Mouse (Mus musculus) neural tube, embryonic 11.5 days (tissue): ENCODE measurements at regions not wholly inside any gene's neighbourhood (a gene's known extent, or its start where the extent isn't known, plus 50 kb on each side); places are given as distances from the start of the nearest gene placed in this dataset.
"Not testable (repeated sequence)": the region's sequence is repeated elsewhere in the genome, so short reads cannot be mapped to it uniquely, and the experiment has no call there.

Experiments used
- ATAC-seq: fragments of 200-750 bp; cut with Nextera tagmentation; 2 replicates; pipeline ENCODE4 v1.8.0; 2017; ENCODE audit warnings: moderate number of reproducible peaks, mild to moderate bottlenecking, moderate TSS enrichment, moderate library complexity; ENCODE audit not compliant: insufficient read depth, low FRiP score, low TSS enrichment
- DNase-seq: peaks from one replicate; pipeline ENCODE4 v3.0.0-alpha.2; 2015; ENCODE audit warnings: low spot score
- H3K27ac ChIP-seq: fragments of 300-500 bp; sonication (generic); 2 replicates; pipeline ENCODE4 v1.5.1; 2014; ENCODE audit warnings: low read depth, mild to moderate bottlenecking, low read length
- H3K27me3 ChIP-seq: fragments of 300-500 bp; sonication (generic); 2 replicates; pipeline ENCODE4 v1.6.1; 2014; ENCODE audit warnings: mild to moderate bottlenecking, low read length, mixed read lengths; ENCODE audit not compliant: control insufficient read depth, insufficient read depth
- H3K36me3 ChIP-seq: fragments of 300-500 bp; sonication (generic); 2 replicates; pipeline ENCODE4 v1.6.1; 2014; ENCODE audit warnings: mild to moderate bottlenecking, low read length, moderate library complexity, mixed read lengths; ENCODE audit not compliant: control insufficient read depth, insufficient read depth
- H3K4me1 ChIP-seq: fragments of 300-500 bp; sonication (generic); 2 replicates; pipeline ENCODE4 v1.6.1; 2014; ENCODE audit warnings: low read length, mixed read lengths; ENCODE audit not compliant: control insufficient read depth, insufficient read depth
- H3K4me2 ChIP-seq: fragments of 300-500 bp; sonication (generic); 2 replicates; pipeline ENCODE4 v1.6.1; 2014; ENCODE audit warnings: low read depth, mild to moderate bottlenecking, moderate library complexity
- H3K4me3 ChIP-seq: fragments of 300-500 bp; sonication (generic); 2 replicates; pipeline ENCODE4 v1.5.1; 2014; ENCODE audit warnings: low read depth, low read length
- H3K9ac ChIP-seq: fragments of 300-500 bp; sonication (generic); 2 replicates; pipeline ENCODE4 v1.6.1; 2014; ENCODE audit warnings: mild to moderate bottlenecking, low read length
- H3K9me3 ChIP-seq: fragments of 300-500 bp; sonication (generic); 2 replicates; pipeline ENCODE4 v1.6.1; 2016; ENCODE audit warnings: low read length; ENCODE audit not compliant: control insufficient read depth
- WGBS: fragments of 180-500 bp; shearing (Covaris S2); extraction: QIAGEN DNeasy Blood & Tissue Kit; methylation state at CpG from one replicate; pipeline ENCODE4 v1.1.7; 2014; 5-methylcytosine and 5-hydroxymethylcytosine counted together

- WGBS = 95% methylated on average over 2 of the region's 2 CpGs
- H3K27me3 ChIP-seq, H3K4me1 ChIP-seq, H3K27ac ChIP-seq, ATAC-seq, H3K4me2 ChIP-seq, H3K36me3 ChIP-seq, H3K4me3 ChIP-seq, H3K9ac ChIP-seq, H3K9me3 ChIP-seq, DNase-seq: not testable (repeated sequence)
These were observed 85.3 kb upstream of the Zfp637 start for GRCm38 (mm10) chr6:117755682-117756081.

- Histone ChIP-seq H3K4me2 (no peak overlapping the region), H3K36me3 (no peaks in the 10 kb centered on the region), H3K9me3 (no peaks in the 10 kb centered on the region), H3K9ac (no peak overlapping the region), H3K27me3 (no peaks in the 10 kb centered on the region), H3K27ac (no peak overlapping the region), H3K4me1 (no peaks in the 10 kb centered on the region), H3K4me3 (no peak overlapping the region)
- DNase-seq (no peak), ATAC-seq (no peak)
- 72% methylated on average over 9 of the region's 9 CpGs for WGBS
These were observed 84.8 kb upstream of the Zfp637 start for GRCm38 (mm10) chr6:117756176-117756575.

- peak; percentile 50 for DNase-seq
- H3K4me1 ChIP-seq, H3K4me3 ChIP-seq, H3K36me3 ChIP-seq, H3K27ac ChIP-seq, H3K4me2 ChIP-seq, H3K9ac ChIP-seq, H3K27me3 ChIP-seq, H3K9me3 ChIP-seq, ATAC-seq: not testable (repeated sequence)
- 15% methylated on average over 6 of the region's 6 CpGs for WGBS
These were observed 82.5 kb upstream of the Zfp637 start for GRCm38 (mm10) chr6:117758516-117758915.

- no peaks in the 10 kb centered on the region for H3K9me3 ChIP-seq
- no peak overlapping the region for H3K27ac ChIP-seq
- no peaks in the 10 kb centered on the region for H3K4me1 ChIP-seq
- H3K4me2 ChIP-seq = no peak overlapping the region
- H3K4me3 ChIP-seq = no peak overlapping the region
- H3K9ac ChIP-seq = no peak overlapping the region
- ATAC-seq = no peak
- H3K27me3 ChIP-seq = no peaks in the 10 kb centered on the region
- no peaks in the 10 kb centered on the region for H3K36me3 ChIP-seq
- no peak for DNase-seq
- WGBS = 82% methylated on average over 7 of the region's 7 CpGs
These were observed 69.5 kb upstream of the Zfp637 start for GRCm38 (mm10) chr6:117771506-117771905.

GRCm38 (mm10) chr6:117772396-117772795 lies 68.6 kb upstream of the Zfp637 start:
- ATAC-seq = no peak
- no peak for DNase-seq
- H3K9me3 ChIP-seq = no peaks in the 10 kb centered on the region
- no peak overlapping the region for H3K27ac ChIP-seq
- no peak overlapping the region for H3K4me2 ChIP-seq
- H3K4me1 ChIP-seq = no peaks in the 10 kb centered on the region
- H3K36me3 ChIP-seq = no peaks in the 10 kb centered on the region
- H3K27me3 ChIP-seq = no peaks in the 10 kb centered on the region
- H3K4me3 ChIP-seq = no peak overlapping the region
- H3K9ac ChIP-seq = no peak overlapping the region

GRCm38 (mm10) chr6:117775304-117776050 lies 65.5 kb upstream of the Zfp637 start:
- no peak overlapping the region for H3K4me3 ChIP-seq
- H3K4me1 ChIP-seq = no peaks in the 10 kb centered on the region
- H3K27ac ChIP-seq = no peak overlapping the region
- H3K4me2 ChIP-seq = no peak overlapping the region
- H3K36me3 ChIP-seq = no peaks in the 10 kb centered on the region
- 84% methylated on average over 11 of the region's 11 CpGs for WGBS
- H3K9me3 ChIP-seq = no peaks in the 10 kb centered on the region
- DNase-seq (no peak), ATAC-seq (no peak)
- H3K9ac ChIP-seq = no peak overlapping the region
- no peaks in the 10 kb centered on the region for H3K27me3 ChIP-seq

GRCm38 (mm10) chr6:117778027-117778426 lies 63.0 kb upstream of the Zfp637 start:
- Histone ChIP-seq H3K27ac (no peak overlapping the region), H3K4me1 (no peaks in the 10 kb centered on the region), H3K36me3 (no peaks in the 10 kb centered on the region), H3K4me3 (no peak overlapping the region), H3K9ac (no peak overlapping the region), H3K9me3 (no peaks in the 10 kb centered on the region), H3K27me3 (no peaks in the 10 kb centered on the region), H3K4me2 (no peak overlapping the region)
- DNase-seq = no peak
- 76% methylated on average over 2 of the region's 2 CpGs for WGBS
- ATAC-seq = no peak

GRCm38 (mm10) chr6:117778481-117778880 lies 62.5 kb upstream of the Zfp637 start:
- DNase-seq (no peak), ATAC-seq (no peak)
- H3K27ac ChIP-seq = no peak overlapping the region
- H3K9ac ChIP-seq = no peak overlapping the region
- no peak overlapping the region for H3K4me2 ChIP-seq
- 74% methylated on average over 8 of the region's 8 CpGs for WGBS
- no peaks in the 10 kb centered on the region for H3K4me1 ChIP-seq
- no peaks in the 10 kb centered on the region for H3K27me3 ChIP-seq
- H3K9me3 ChIP-seq = no peaks in the 10 kb centered on the region
- no peaks in the 10 kb centered on the region for H3K36me3 ChIP-seq
- no peak overlapping the region for H3K4me3 ChIP-seq

- H3K27me3 ChIP-seq = no peaks in the 10 kb centered on the region
- no peak overlapping the region for H3K9ac ChIP-seq
- H3K4me1 ChIP-seq = no peaks in the 10 kb centered on the region
- WGBS = 88% methylated on average over 7 of the region's 7 CpGs
- DNase-seq (no peak), ATAC-seq (no peak)
- no peak overlapping the region for H3K4me2 ChIP-seq
- H3K36me3 ChIP-seq = no peaks in the 10 kb centered on the region
- no peaks in the 10 kb centered on the region for H3K9me3 ChIP-seq
- H3K4me3 ChIP-seq = no peak overlapping the region
- H3K27ac ChIP-seq = no peak overlapping the region
These were observed 62.0 kb upstream of the Zfp637 start for GRCm38 (mm10) chr6:117779020-117779419.
